ENCODE assay signal across 22 mouse cellular contexts in the genomic region with DNA sequence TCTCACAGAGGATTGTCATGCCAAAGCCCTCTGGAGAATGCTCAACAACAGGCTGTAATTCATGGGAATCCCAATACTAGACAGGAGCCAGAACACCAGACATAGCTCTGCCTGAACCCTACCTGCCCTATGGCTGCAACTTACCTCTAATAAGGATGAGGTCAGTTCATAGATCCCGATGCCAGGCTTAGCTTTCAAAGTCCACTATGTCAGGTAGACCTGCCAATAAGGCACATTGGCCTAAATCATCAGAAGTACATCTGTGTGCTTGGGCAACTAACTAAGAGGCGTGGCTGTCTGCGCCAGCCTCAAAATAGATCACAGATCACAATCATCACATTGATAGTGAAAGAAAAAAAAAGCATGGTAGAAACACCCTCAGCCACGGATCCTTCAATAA. TPM values are rescaled to one million over a fixed set of nuclear protein-coding genes. Genes with fewer than 3 reads are reported as not detected.
A peak's percentile ranks its signal among the peaks of the same experiment; 100 is the strongest.
DNase-seq lines count a peak whose midpoint lies in the region; ATAC-seq and TF ChIP-seq lines count a peak whose summit lies in the region.
"Had no signal": no experiment of that assay in that cellular context is flagged by ENCODE, and none has a peak within 500 bp of the region (broad histone marks: within the 10 kb centered on the region; RNA-seq: fewer than 3 reads in every experiment).

No protein-coding gene starts in this region.

- no peaks in the 10 kb centered on the region for H3K27me3 ChIP-seq in embryonic facial prominence, embryonic 13.5 days
- H3K27me3 ChIP-seq in embryonic facial prominence, embryonic 10.5 days (replicated peaks; ENCODE audit: low read depth, poor library complexity, severe bottlenecking): no peaks in the 10 kb centered on the region
- H3K27me3 ChIP-seq in liver, adult 2 months (ENCODE audit: control insufficient read depth, insufficient read depth, low read length): no peaks in the 10 kb centered on the region
- H3K27me3 ChIP-seq in liver, embryonic 12.5 days (replicated peaks): no peaks in the 10 kb centered on the region
- no peaks in the 10 kb centered on the region for H3K27me3 ChIP-seq in liver, postnatal 0 days (ENCODE audit: insufficient read depth, low read length)
- H3K27me3 ChIP-seq in liver, embryonic 11.5 days (replicated peaks; ENCODE audit: control insufficient read depth, insufficient read depth, low read length): no peaks in the 10 kb centered on the region
- H3K27me3 ChIP-seq in embryonic facial prominence, embryonic 15.5 days: no peaks in the 10 kb centered on the region
- H3K27me3 ChIP-seq: Patski had no signal

- no peak overlapping the region for H3K9ac ChIP-seq in embryonic facial prominence, embryonic 13.5 days
- H3K9ac ChIP-seq in liver, adult 2 months (ENCODE audit: low read depth, low read length): no peak overlapping the region
- H3K9ac ChIP-seq in liver, embryonic 12.5 days: no peak overlapping the region
- H3K9ac ChIP-seq in liver, postnatal 0 days (replicated peaks): no peak overlapping the region
- H3K9ac ChIP-seq in liver, embryonic 11.5 days (ENCODE audit: low read depth, low read length): no peak overlapping the region
- no peak overlapping the region for H3K9ac ChIP-seq in embryonic facial prominence, embryonic 15.5 days

- H3K36me3 ChIP-seq in embryonic facial prominence, embryonic 13.5 days: peaks cover 15% of the 10 kb centered on the region
- no peaks in the 10 kb centered on the region for H3K36me3 ChIP-seq in embryonic facial prominence, embryonic 10.5 days (replicated peaks)
- no peaks in the 10 kb centered on the region for H3K36me3 ChIP-seq in liver, adult 2 months (ENCODE audit: control insufficient read depth, insufficient read depth, low read length)
- H3K36me3 ChIP-seq in liver, embryonic 12.5 days: no peaks in the 10 kb centered on the region
- H3K36me3 ChIP-seq in liver, postnatal 0 days (replicated peaks; ENCODE audit: insufficient read depth, low read length): no peaks in the 10 kb centered on the region
- no peaks in the 10 kb centered on the region for H3K36me3 ChIP-seq in liver, embryonic 11.5 days (ENCODE audit: control insufficient read depth, insufficient read depth, low read length)
- H3K36me3 ChIP-seq in embryonic facial prominence, embryonic 15.5 days: peaks cover 21% of the 10 kb centered on the region
- H3K36me3 ChIP-seq: G1E had no signal

- no peaks in the 10 kb centered on the region for H3K79me2 ChIP-seq in liver, adult 2 months (ENCODE audit: control insufficient read depth, insufficient read depth, low read length)

- H3K27ac ChIP-seq in embryonic facial prominence, embryonic 13.5 days: peak overlapping the region; percentile 11; the same call in 1 of the 2 replicates
- H3K27ac ChIP-seq in embryonic facial prominence, embryonic 10.5 days (replicated peaks): no peak overlapping the region
- H3K27ac ChIP-seq in liver, adult 2 months (replicated peaks; ENCODE audit: insufficient read depth, low read depth, low read length): no peak overlapping the region
- H3K27ac ChIP-seq in liver, embryonic 12.5 days: no peak overlapping the region
- no peak overlapping the region for H3K27ac ChIP-seq in liver, postnatal 0 days (ENCODE audit: low read depth)
- no peak overlapping the region for H3K27ac ChIP-seq in liver, embryonic 11.5 days (ENCODE audit: low read depth, low read length)
- H3K27ac ChIP-seq in embryonic facial prominence, embryonic 15.5 days (replicated peaks): peak overlapping the region; percentile 68

- no peak for TF ChIP-seq EP300 in liver, postnatal 0 days (IDR thresholded peaks at IDR 0.05; ENCODE audit: low read depth)

- no peak for DNase-seq in embryonic facial prominence, embryonic 10.5 days (ENCODE audit: low spot score)
- peak; percentile 94 for DNase-seq in liver, adult 2 months (ENCODE audit: extremely low read depth, low read depth, low spot score)
- no peak for DNase-seq in liver, postnatal 0 days
- DNase-seq in liver, embryonic 11.5 days (ENCODE audit: low spot score): no peak
- no peak for DNase-seq in urinary bladder, postnatal 4 days (ENCODE audit: low spot score in 2 of 2)
- DNase-seq: adrenal gland, adult 2 months; adrenal gland, adult 8-10 months; adrenal gland, postnatal 10 days; adrenal gland, postnatal 14 days; adrenal gland, postnatal 25 days; adrenal gland, postnatal 36 days; B cell, adult 2 months; cerebellum, adult 11 months; cerebellum, adult 11-12 months had no signal

- WGBS in embryonic facial prominence, embryonic 13.5 days: 93% methylated on average over 4 of the region's 4 CpGs
- WGBS in embryonic facial prominence, embryonic 10.5 days: 91% methylated on average over 4 of the region's 4 CpGs
- WGBS in liver, adult 2 months: 25% methylated on average over 4 of the region's 4 CpGs
- WGBS in liver, embryonic 12.5 days (ENCODE audit: insufficient replicate concordance): 55% methylated on average over 4 of the region's 4 CpGs
- 68% methylated on average over 4 of the region's 4 CpGs for WGBS in liver, postnatal 0 days (ENCODE audit: insufficient replicate concordance)
- whole genome bisulfite sequencing in liver, embryonic 11.5 days: 76% methylated on average over 4 of the region's 4 CpGs
- WGBS in embryonic facial prominence, embryonic 15.5 days: 86% methylated on average over 4 of the region's 4 CpGs

- H3K4me2 ChIP-seq in embryonic facial prominence, embryonic 13.5 days: no peak overlapping the region
- no peak overlapping the region for H3K4me2 ChIP-seq in liver, embryonic 12.5 days
- no peak overlapping the region for H3K4me2 ChIP-seq in liver, postnatal 0 days (ENCODE audit: low read depth, low read length)
- H3K4me2 ChIP-seq in liver, embryonic 11.5 days: no peak overlapping the region
- no peak overlapping the region for H3K4me2 ChIP-seq in embryonic facial prominence, embryonic 15.5 days (replicated peaks)

- no peak for TF ChIP-seq POLR2A in liver, adult 2 months (IDR thresholded peaks at IDR 0.05; ENCODE audit: extremely low read depth, insufficient read depth, low read length)

- H3K4me3 ChIP-seq in embryonic facial prominence, embryonic 13.5 days: no peak overlapping the region
- no peak overlapping the region for H3K4me3 ChIP-seq in embryonic facial prominence, embryonic 10.5 days
- H3K4me3 ChIP-seq in liver, adult 2 months (ENCODE audit: insufficient read depth, low read depth, low read length): no peak overlapping the region
- H3K4me3 ChIP-seq in liver, embryonic 12.5 days: no peak overlapping the region
- H3K4me3 ChIP-seq in liver, postnatal 0 days (ENCODE audit: low read depth, low read length): no peak overlapping the region
- H3K4me3 ChIP-seq in liver, embryonic 11.5 days (ENCODE audit: low read depth, low read length): no peak overlapping the region
- H3K4me3 ChIP-seq in embryonic facial prominence, embryonic 15.5 days (replicated peaks): no peak overlapping the region

- ATAC-seq in embryonic facial prominence, embryonic 13.5 days (ENCODE audit: insufficient number of reproducible peaks, insufficient read depth, low FRiP score, low TSS enrichment, low read depth): no peak
- no peak for ATAC-seq in liver, embryonic 12.5 days
- peak; percentile 54 for ATAC-seq in liver, postnatal 0 days
- ATAC-seq in liver, embryonic 11.5 days (replicated peaks; ENCODE audit: low FRiP score): no peak
- ATAC-seq in embryonic facial prominence, embryonic 15.5 days (ENCODE audit: insufficient number of reproducible peaks, low FRiP score, low TSS enrichment, low read depth): no peak
- ATAC-seq: activated CD4-positive, CD25-positive, alpha-beta regulatory T cell, adult 4 months; CD4-positive, CD25-positive, alpha-beta regulatory T cell, adult 4 months; Patski had no signal

- TF ChIP-seq CTCF in liver, adult 2 months (IDR thresholded peaks at IDR 0.05; ENCODE audit: low read depth, low read length): no peak
- no peak for TF ChIP-seq CTCF in liver, postnatal 0 days (IDR thresholded peaks at IDR 0.05; ENCODE audit: low read depth)

- H3K9me3 ChIP-seq in embryonic facial prominence, embryonic 13.5 days: no peaks in the 10 kb centered on the region
- no peaks in the 10 kb centered on the region for H3K9me3 ChIP-seq in embryonic facial prominence, embryonic 10.5 days
- no peaks in the 10 kb centered on the region for H3K9me3 ChIP-seq in liver, embryonic 12.5 days (replicated peaks)
- H3K9me3 ChIP-seq in liver, postnatal 0 days (ENCODE audit: low read length): no peaks in the 10 kb centered on the region
- H3K9me3 ChIP-seq in liver, embryonic 11.5 days (ENCODE audit: control insufficient read depth, low read length): no peaks in the 10 kb centered on the region
- H3K9me3 ChIP-seq in embryonic facial prominence, embryonic 15.5 days (replicated peaks): no peaks in the 10 kb centered on the region

- H3K4me1 ChIP-seq in embryonic facial prominence, embryonic 13.5 days: peaks cover 10% of the 10 kb centered on the region; the same call in 1 of the 2 replicates
- no peaks in the 10 kb centered on the region for H3K4me1 ChIP-seq in embryonic facial prominence, embryonic 10.5 days
- peaks cover 2% of the 10 kb centered on the region; the same call in 1 of the 2 replicates for H3K4me1 ChIP-seq in liver, adult 2 months (ENCODE audit: control insufficient read depth, insufficient read depth, low read length)
- no peaks in the 10 kb centered on the region for H3K4me1 ChIP-seq in liver, embryonic 12.5 days
- H3K4me1 ChIP-seq in liver, postnatal 0 days (ENCODE audit: insufficient read depth): no peaks in the 10 kb centered on the region
- H3K4me1 ChIP-seq in liver, embryonic 11.5 days (replicated peaks; ENCODE audit: control insufficient read depth, insufficient read depth, low read length): no peaks in the 10 kb centered on the region
- H3K4me1 ChIP-seq in embryonic facial prominence, embryonic 15.5 days: peaks cover 19% of the 10 kb centered on the region

RNA-seq across cellular contexts. Expression of a gene that starts 45.9 kb away (rescaled TPM):
- polyA plus RNA-seq in embryonic facial prominence, embryonic 13.5 days (2015; fragmentation: Nextera tagmentation; extraction: Ambion mirVana): 54.9 and 73.0 TPM in 2 replicates
- polyA plus RNA-seq in embryonic facial prominence, embryonic 10.5 days (2016; fragmentation: Nextera tagmentation; extraction: Ambion mirVana): 0.89 and 2.2 TPM in 2 replicates
- total RNA-seq in liver, adult 2 months (2014; rRNA removed): 0.28 and 0.34 TPM in 2 replicates
- polyA plus RNA-seq in liver, adult 2 months (2012; rRNA removed): 0.33 and 0.42 TPM in 2 replicates
- 0.45 and 1.0 TPM in 2 replicates for polyA plus RNA-seq in liver, embryonic 12.5 days (2016; fragmentation: Nextera tagmentation; extraction: Ambion mirVana)
- polyA plus RNA-seq in liver, postnatal 0 days (2015; fragmentation: Nextera tagmentation; extraction: Ambion mirVana): 0.65 and 1.5 TPM in 2 replicates
- 1.2 and 1.5 TPM in 2 replicates for polyA plus RNA-seq in liver, embryonic 11.5 days (2014; fragmentation: Nextera tagmentation; extraction: Ambion mirVana)
- 104 and 128 TPM in 2 replicates for polyA plus RNA-seq in embryonic facial prominence, embryonic 15.5 days (2015; fragmentation: Nextera tagmentation; extraction: Ambion mirVana)
- total RNA-seq: MEL had no signal
- polyA plus RNA-seq: activated CD4-positive, CD25-positive, alpha-beta regulatory T cell, adult 4 months; CD4-positive, CD25-positive, alpha-beta regulatory T cell, adult 4 months; G1E had no signal

Comparison
In these comparisons a context has a peak if more than half of its experiments do, and no peak if none do; other contexts are left out.
1. H3K27ac ChIP-seq: peak in embryonic facial prominence, embryonic 13.5 days (single experiment) and embryonic facial prominence, embryonic 15.5 days (single experiment); none in embryonic facial prominence, embryonic 10.5 days (single experiment), liver, adult 2 months (single experiment), liver, embryonic 12.5 days (single experiment), liver, postnatal 0 days (single experiment) and liver, embryonic 11.5 days (single experiment).
2. RNA of a gene that starts 45.9 kb away (polyA plus RNA-seq): 104 to 128 TPM in embryonic facial prominence, embryonic 15.5 days and 54.9 to 73.0 TPM in embryonic facial prominence, embryonic 13.5 days; 0.89 to 2.2 TPM in embryonic facial prominence, embryonic 10.5 days, 1.2 to 1.5 TPM in liver, embryonic 11.5 days, 0.65 to 1.5 TPM in liver, postnatal 0 days, 0.45 to 1.0 TPM in liver, embryonic 12.5 days and 0.33 to 0.42 TPM in liver, adult 2 months; every median in the first group is over 10 times any median in the second.